Mouse (Mus musculus) MN1 (cell line): ENCODE results near the gene Ntn1.
A peak's percentile ranks its signal among the peaks of the same experiment; 100 is the strongest.

Experiments
- DNase-seq: peaks from one replicate; pipeline ENCODE4 v3.0.0-alpha.2; 2016; ENCODE audit warnings: low spot score

The Ntn1 gene

DNA sequence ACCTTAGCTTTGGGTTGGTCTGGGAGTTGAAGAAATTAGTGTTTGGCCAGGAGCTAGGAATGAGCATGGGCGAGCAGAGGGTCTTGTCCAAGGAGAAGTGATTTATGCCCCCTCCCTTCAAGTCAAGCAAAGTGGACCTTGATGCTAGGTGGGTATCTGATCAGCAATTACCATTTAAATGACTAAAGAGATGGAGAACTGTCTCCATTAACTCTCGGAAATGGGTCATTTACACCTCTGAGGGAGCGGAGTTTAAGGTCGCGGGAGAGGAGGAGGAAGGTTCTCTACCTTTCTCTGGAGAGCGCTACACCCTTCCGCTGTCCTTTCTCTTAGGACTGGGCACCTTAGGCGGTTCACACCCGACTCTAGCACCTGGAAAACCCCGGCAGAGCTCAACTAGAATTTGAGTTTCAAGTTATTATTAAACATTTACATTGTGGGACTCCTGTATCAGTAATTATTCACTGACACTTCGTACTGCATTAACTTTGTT lies at the start of gene Ntn1:
Ntn1 (minus strand) TSS at position 97 of the 493 bp plus-strand sequence.
- no peak for DNase-seq

DNA sequence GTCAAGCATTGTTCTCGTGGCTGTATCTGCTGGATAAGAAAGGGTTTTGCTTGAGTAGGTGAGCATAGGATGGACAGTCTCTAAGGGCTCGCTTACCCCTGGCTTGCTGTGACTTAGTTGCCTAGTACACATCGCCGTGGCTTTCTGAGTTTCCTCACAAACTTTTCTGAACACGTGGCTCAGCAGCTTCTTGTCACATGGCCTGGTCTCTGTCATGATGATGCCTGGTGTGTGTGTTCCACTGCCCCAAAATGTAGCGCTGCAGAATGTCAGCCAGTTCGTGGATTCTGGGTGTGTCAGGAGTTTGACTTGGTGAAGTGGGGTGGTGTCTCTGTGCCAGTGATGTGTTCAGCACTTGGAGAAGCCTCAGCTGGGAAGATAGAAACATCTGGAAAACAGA lies 47.7 kb upstream of the Ntn1 start:
- no peak for DNase-seq

DNA sequence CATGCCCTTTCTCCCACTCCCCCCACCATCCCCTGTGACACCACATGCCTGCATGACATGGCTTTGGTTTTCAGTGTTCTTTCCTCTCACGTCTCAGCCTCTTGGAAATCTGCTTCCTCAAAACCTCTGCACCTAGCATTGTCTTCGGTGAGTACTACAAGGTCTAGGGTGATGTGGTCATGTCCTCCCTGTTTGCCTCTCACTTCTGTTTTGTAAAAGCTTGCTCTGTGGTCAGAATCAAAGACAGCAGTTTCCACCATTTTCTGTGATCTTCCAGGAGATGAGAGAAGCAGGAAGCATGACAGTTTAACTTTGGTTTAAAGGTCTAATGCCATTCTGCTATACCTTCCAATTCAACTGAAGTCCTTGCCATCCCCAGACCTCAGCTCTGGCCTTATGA lies 46.6 kb upstream of the Ntn1 start:
- DNase-seq: no peak

DNA sequence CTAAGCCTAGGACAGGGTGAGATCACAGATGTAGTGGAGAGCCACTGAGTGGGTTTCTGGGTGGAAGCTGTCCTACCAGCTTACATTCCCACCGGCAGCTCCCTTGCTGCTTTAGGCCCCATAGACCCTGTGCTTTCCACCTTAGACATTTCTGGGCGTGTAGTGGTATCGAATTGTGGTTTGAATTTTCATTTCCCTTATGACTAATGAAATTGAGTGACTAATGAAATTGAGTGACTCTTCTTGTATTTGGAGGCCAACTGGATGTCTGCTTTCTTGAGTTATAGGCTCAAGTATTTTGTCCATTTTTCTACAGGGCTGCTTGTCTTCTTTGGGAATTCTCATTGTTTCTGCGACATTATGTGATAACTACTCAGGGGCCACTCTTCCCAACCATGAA lies 45.9 kb upstream of the Ntn1 start:
- DNase-seq: no peak

DNA sequence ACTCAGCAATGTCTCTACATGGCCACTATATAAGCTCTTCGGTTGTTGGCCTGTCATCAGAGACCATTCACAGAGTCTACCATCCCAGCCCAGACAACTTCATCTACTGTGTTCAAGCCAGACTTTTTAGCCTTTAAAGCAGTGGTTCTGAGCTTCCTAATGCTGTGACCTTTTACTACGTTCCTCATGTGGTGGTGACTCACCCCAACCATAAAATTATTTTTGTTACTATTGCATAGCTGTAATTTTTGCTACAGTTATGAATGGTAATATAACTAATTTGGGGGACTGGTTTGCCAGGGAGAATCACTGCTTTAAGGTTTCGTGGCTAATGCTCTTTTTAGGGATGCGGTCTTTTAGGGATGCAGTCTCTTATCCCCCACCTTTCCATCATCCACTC lies 45.3 kb upstream of the Ntn1 start:
- no peak for DNase-seq

DNA sequence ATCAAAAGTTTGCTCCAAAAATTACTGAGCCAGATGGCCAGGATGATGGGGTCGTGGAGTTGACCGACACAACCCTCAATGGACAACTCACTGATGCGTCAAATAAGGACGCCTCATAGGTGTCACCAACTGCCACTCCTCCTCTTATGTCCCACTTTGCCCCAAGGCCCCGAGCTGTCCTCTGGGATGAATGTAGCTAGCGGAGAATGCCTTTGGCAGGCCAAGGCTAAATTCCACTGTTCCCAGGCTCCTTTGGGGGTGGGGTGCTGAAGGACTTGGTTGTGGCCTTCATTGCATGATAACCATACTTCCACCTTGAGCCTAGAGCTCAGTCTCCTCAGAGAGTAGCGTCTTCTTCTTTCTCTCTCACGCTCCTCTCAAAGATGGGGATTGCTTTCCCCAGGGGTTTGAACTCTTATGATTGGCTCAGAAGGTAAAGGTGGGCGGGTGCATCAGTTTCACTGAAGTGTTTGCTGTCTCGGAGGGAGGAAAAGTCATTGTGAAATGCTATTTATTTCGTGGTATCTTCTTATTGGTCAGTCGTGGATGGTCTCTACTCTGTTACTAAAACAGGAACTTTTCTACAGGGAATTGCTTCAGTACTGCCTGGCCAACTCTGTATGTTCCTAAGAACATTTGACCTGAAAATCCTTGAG lies 42.5 kb upstream of the Ntn1 start:
- DNase-seq: no peak

DNA sequence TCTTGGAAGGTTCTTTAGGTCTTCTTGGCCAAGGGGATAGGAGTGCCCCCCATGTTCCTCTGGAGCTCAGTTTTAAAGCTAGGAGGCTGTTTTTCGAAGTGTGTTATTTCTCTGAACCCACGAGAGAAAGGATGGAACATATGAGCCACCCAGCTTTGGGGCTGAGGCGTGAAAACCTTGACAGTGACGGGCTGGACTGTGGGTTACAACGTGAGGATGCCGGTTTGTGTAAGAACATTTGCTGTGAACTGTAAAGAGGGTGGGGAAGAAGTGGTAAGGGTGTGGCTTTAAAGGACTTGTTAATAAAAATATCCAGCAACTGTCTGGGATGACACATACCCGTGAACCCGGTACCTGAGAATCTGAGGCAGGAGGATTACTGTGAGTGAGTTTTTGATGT lies 41.7 kb upstream of the Ntn1 start:
- no peak for DNase-seq

DNA sequence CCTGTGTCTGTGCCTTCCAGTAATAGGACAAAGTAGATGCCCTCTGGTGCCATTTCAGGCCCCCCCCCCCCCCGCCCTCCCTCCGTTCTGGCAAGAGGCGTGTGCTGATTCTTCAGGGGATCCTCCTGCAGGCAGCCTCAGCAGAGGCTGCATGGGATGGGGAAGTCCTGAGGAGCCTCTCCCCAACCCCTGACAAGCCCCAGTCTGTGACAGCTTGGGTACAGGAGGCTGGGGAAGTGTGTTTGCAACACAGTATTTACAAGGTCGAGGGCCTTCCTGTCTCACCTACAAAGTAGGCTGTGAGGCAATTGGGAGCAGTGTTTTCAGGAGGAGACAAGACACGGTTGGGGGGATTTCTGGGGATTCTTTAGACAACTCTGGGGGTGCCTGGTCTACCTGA lies 40.3 kb upstream of the Ntn1 start:
- DNase-seq: no peak

DNA sequence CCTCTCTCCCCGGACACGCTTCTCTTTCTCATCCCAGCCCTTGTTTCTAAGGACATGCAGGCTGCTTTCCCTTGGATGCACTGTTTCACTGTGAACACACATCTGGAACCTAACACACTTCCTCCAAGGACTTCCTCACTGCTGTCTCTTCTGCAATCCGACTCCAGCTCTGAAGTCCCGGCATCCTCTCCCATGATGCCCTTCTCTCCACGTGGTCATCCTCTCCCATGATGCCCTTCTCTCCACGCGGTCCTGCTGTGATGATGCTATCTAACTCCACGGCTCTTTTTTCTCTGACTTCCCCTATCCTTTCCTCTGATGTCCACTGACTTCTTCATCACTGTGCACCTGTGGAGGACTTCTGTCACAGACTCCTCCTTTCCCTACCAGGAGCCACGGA lies 39.5 kb upstream of the Ntn1 start:
- DNase-seq: no peak

DNA sequence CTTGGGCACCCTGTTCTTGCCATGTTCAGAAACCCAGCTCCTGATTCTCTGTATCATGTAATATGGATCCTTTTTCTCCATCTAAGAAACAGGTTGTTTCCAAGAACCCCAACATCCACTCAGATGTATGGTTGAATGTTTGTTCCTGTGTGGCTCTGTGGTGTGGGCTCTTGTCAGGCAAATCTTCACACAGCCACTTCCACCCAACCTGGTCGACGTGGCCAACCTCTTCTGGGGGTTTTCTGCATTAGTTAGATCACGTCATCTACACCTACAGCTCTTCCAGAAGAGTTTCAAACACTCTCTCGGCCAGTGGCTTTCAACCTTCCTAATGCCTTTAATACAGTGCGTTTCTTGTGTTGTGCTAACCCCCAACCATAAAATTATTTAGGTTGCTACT lies 35.8 kb upstream of the Ntn1 start:
- DNase-seq: no peak

DNA sequence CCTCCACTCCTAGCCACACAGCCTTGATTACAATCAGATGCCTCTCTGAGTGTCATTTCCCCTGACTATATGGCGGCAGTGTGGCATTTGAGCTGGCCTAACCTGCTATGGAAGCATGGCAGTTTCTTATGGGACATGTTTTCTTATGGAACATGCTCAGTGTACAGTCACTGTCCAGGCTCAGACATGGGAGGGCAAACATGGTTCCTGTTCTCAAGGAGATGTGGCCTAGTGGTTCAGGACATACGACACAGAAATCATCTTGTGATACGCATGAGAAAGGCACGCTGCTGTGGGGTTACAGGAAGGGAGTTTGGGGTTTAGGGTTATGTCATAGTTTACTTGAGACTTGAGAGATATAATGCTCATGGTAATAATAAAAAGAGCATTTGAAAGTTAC lies 35.0 kb upstream of the Ntn1 start:
- no peak for DNase-seq

DNA sequence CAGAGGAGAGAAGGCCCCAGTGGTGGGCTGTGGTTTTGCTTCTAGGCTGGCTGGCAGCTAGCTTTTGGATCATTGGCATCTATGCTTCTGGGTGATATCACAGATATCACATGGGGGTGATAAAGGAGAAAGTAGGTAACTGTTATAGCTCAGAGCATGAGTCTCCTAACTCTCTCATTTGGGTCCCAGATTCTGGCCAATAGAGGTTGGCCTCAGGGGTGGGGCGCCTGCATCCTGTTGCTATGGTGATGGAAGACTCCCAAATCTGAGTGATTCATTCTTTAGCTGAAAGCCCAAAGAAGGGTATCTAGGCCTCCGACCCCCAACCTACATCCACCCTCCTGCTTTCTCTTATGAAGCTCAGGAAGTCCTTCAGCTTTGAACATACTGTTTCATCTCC lies 34.1 kb upstream of the Ntn1 start:
- DNase-seq: no peak

DNA sequence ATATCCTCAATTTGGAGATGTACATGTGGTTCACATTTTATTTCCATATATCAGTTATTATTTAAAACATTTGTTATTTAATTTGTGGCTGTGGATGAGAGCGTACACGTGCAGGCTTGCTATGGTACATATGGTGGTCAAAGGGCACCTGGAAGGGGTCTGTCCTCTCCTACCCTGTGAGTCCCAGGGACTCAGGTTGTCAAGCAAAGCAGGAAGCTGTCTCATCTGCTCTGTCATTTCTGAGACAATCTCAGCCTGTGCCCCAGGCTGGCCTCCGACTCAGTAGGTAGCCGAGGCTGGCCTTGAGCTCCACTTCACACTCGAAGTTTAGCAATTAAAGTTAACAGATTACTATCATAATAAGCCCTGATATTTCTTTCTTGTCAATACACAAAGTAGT lies 32.9 kb upstream of the Ntn1 start:
- no peak for DNase-seq

DNA sequence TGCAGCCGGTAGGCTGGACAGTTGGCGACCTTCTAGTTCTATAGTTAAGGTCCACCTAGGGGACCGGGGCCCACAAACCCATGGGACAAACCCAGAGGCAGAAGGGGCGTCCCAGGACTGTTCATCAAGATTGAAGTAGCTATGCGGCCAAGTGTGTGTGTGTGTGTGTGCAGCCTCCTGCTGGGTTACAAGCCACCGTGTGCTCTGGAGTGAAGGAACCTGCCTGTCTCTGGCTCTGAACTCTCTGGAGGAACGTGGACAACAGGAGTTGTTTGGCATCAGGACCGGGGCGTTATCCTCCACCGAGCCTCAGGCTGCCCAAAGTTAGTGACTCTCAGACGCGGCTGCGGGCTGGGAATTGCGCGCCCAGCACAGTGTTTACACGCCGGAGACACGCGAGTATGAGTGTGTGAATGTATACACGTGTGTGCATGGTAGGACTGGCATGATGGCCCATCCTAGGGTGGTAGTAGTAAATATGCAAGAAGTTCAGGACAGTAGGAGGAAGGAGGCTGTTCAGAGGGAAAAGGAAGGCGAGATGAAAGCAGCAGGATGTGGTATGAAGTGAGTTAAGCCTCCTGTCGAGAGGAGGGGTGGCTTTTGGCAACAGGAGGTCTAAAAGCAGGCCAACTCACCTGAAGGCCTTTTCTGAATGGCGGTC lies 31.9 kb upstream of the Ntn1 start:
- no peak for DNase-seq

DNA sequence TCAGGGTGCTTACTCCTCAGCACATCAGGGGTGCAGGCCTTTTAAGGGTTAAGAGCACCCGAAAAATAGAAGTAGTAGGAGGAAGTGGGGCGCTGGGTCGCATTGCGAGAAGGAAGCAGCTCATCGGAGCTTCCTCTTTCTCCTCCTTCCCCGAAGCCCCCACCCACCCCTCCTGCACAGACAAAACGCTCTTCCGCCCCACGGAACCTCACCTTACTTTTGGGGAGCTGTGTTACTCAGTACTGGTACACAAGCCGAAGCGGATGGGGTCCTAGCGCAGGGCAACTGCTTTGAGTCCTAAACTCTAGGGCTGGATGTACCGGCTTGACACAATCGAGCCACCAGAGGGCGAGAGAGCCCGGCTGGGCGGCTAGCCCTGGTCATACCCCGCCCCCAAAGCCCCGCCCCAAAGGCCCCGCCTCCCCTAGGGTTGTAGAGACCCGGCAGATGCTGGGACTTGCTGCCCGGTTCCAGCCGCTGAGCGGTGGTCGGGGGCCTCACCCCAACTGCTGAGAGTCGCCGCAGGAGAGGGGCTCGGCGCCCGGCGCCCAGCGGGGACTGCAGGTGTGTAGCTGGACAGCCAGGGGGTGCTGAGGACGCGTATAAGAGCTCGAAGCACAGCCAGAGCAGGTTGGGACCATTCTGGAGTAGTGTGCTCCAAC lies 31.2 kb upstream of the Ntn1 start, which contains the start of gene Pik3r5:
Pik3r5 (plus strand) TSS at position 423 of the 662 bp plus-strand sequence.
- DNase-seq: no peak

DNA sequence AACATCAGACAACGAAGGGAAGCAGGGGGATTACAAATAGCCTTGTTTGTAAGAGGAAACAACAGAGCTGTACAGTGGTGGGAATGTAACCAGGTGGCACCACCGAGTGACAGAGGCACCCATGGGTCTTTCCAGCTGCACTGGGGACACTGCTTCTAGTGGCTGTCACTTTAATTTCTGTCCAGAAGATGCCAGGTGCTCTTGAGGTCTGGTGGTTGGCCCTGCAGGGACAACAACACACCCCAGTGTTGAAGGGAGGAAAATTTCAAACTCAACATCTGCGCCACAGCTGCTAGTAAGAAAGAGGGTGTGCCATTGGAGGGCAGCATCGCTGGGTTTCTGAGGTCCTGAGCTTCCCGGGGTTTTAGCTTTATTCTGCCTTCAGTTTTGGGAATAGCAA lies 30.0 kb upstream of the Ntn1 start:
- no peak for DNase-seq

DNA sequence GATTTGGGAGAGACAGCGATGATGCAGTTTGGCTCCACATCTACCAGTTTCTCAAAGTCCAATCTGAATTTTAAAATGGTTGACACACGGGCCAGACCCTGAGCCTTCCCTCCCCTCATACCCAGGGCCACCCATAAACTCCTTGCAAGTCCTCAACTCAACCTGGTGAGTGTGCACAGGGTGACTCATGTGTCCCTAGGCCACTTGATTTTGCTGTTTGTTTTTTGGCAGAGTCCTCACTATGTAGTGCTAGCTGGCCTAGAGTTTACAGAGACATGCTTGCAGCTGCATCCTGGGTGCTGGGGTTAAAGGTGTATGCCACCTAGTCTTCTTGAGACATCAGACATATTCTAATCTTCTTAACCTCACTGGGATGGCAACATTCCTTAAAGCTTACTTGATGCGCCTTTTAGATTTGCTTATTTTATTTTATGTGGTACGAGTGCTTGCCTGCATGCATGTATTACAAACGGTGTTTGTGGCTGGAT lies 26.5 kb upstream of the Ntn1 start:
- no peak for DNase-seq

DNA sequence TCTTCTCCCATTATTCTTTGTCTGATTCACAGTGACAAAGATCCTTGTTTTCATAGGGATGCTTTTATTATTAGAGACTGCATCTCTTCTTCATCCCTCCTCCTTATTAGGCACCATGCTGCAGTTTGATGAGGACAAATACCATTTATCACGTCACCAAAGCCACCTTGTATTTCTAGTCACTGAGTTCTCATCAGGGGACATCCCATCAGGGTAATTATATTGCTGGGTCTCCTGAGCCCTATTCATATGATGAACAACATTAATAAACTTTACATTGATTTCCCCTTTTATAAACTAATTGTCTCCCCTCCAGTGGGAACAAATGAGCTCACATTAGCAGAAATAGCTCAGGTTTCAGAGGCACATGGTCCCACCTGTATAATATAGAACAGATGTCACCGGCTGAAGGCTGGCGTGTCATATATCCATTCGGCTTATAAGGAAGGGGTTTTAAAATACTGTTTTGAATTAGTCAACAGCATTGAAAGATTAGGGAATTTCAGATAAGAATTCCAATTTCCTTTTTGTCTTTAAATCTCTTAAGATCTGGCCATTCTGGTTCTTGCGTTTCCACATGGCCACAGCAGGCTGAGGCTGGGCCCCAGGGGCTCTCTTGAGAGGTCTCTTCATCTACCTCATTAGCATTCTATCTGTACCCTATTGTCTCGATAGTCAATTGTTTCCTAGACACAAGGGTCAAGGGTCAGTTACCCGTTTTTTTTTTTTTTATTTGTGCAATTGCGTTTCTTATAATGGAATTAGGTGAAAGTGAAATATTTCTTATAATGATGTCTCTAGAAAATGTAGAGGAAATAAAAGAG lies 25.1 kb upstream of the Ntn1 start:
- DNase-seq: no peak

DNA sequence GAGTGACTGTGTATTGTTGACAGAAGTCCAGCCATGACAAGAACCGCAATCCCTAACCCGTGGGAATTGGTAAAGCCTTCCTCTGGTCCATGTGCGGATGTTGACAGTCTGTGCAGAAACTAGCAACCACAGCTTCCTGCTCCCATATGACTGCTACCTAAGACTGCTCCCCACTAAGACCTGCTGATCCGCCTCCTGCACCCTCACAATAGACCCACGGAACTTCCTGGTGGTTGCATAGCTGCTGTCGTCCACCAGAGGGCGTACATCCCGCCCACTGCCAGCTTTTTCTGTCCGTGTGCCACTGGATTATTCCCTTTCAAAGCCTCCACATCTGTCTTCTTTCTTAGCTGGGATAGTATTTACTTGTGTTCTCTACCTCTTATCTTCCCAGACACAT lies 17.2 kb upstream of the Ntn1 start:
- DNase-seq: no peak

DNA sequence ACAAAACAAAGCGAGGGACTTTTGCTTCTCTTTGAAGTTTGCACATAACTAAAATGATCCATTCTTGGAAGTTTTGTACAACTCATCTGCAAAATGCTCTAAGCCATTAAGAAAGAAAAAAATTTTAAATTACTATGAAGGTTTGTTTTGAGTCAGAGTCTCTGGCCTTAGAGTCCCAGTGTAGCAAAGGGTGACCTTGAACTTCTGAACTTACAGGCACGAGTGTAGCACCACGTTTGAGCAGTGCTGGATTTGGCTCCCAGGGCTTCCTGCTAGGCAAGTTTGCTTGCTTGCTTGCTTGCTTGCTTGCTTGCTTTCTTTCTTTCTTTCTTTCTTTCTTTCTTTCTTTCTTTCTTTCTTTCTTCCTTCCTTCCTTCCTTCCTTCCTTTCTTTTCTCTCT lies 16.4 kb upstream of the Ntn1 start:
- no peak for DNase-seq

DNA sequence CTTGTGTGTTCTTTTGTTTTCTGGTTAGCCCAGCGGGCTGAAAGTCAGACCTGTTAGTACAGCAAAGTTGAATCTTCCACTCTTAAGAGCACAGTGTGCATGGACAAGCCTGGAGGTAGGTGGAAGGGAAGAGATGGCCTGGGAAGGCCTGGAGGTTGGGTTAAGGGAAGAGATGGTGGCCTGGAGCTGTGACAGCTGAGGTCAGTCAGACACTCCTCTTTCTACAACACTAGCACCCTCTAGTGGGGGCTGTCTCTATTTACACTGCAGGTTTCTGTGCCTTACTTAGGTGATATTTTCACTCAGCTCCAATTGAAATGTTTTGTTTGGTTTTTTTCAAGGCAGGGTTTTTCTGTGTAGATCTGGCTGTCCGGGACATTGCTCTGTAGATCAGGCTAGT lies 7.5 kb upstream of the Ntn1 start:
- peak; percentile 82 for DNase-seq

DNA sequence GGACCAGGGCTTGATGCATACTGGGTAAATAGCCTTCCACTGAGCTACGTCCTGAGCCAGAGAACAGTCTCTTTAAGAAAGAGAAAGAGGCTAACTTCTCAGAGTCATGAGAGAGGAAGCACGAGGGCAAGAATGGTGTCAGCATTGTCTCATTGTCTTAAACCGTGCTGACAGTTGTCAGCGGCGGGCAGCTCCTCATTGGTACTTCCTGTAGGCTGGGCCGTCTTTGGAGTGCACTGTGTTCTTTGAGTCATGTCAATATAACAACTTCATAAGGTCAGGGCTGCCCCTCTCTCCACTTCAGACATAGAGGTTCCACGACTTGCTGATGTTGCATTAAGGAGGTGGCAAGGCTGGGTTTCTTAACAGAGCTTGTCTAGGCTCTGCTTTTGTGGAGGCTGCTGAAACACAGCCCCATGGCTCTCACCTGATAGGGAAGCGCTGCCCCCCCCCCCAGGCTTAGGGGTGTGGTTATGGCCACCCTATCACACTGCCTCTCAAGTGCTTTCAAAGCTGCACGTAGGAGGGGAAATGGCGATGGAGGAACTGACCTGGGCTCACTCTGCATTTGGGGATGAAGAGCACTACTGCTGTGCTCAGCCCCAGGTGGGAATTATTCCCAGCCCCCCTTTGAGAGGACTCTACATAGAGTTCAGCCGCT lies 6.8 kb upstream of the Ntn1 start:
- DNase-seq: no peak
